Mouse (Mus musculus): ENCODE data around the gene Gm21976.

GRCm38 (mm10) chr13:98311597-98311996, 31.9 kb downstream of the Gm21976 start:
- TF ChIP-seq CTCF (IDR thresholded peaks at IDR 0.05; ENCODE audit: low read depth), result no peak
- TF ChIP-seq EP300 (IDR thresholded peaks at IDR 0.05; ENCODE audit: low read depth), result no peak

Data from heart, postnatal 0 days (tissue).